Mouse (Mus musculus) urinary bladder, adult 2 months (tissue): ENCODE data around the gene Slc1a3. TPM values are rescaled to one million over a fixed set of nuclear protein-coding genes. Genes with fewer than 3 reads are reported as not detected.

Experiments
- DNase-seq: peaks from one replicate; pipeline ENCODE4 v3.0.0; 2022; ENCODE audit warnings: low spot score
- polyA plus RNA-seq: library from polyadenylated mRNA; depleted of rRNA; stranded (reverse); fragments of >200 nt; gene quantifications from 2 replicates; pipeline ENCODE4 v1.2.3, GENCODE M21; 2012; rRNA removed

Gene Slc1a3
- polyA plus RNA-seq, 1 experiment = 4.0 TPM

- DNase-seq = no peak
Observed at GRCm38 (mm10) chr15:8605538-8606188, 104.9 kb downstream of the Slc1a3 start.

GRCm38 (mm10) chr15:8602362-8602761 is 108.2 kb downstream of the Slc1a3 start:
- DNase-seq = no peak

- DNase-seq = no peak
Observed at GRCm38 (mm10) chr15:8601312-8602146, 109.0 kb downstream of the Slc1a3 start.

GRCm38 (mm10) chr15:8596375-8596900 is 114.1 kb downstream of the Slc1a3 start:
- no peak for DNase-seq

GRCm38 (mm10) chr15:8595226-8595625 is 115.3 kb downstream of the Slc1a3 start:
- no peak for DNase-seq

GRCm38 (mm10) chr15:8589503-8590116 is 121.0 kb downstream of the Slc1a3 start:
- DNase-seq = no peak

GRCm38 (mm10) chr15:8588065-8588464 is 122.5 kb downstream of the Slc1a3 start:
- DNase-seq = no peak

GRCm38 (mm10) chr15:8586822-8587281 is 123.7 kb downstream of the Slc1a3 start:
- no peak for DNase-seq

Other genes with a start within 250 kb of the Slc1a3 start
- not detected in 2 replicates for gene Gm2310, start 190.8 kb downstream of the Slc1a3 start, polyA plus RNA-seq